Mouse (Mus musculus): ENCODE data around the gene Orai2. TPM values are rescaled to one million over a fixed set of nuclear protein-coding genes. Genes with fewer than 3 reads are reported as not detected.
A peak's percentile ranks its signal among the peaks of the same experiment; 100 is the strongest.

The Orai2 gene
- polyA plus RNA-seq, 1 experiment from 2014 or later: 6.0 TPM

DNA sequence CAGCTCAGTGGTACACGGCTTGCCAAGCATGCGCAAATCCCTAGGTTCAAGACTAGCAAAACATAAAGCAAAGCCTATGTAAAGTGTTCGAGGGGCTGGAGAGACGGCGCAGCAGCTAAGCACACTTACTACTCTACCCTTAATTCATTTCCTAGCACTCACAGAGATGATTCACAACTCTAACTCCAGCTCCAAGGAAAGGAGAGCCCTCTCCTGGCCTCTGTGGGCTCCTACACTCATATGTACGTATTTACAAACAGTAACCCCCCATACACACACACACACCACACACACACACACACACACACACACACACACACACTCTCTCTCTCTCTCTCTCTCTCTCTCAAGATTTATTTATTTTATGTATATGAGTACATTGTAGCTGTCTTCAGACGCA is 13.3 kb upstream of the Orai2 start:
- Histone ChIP-seq H3K9me3 (replicated peaks; ENCODE audit: control insufficient read depth, low read length) (no peaks in the 10 kb centered on the region), H3K4me1 (ENCODE audit: control insufficient read depth, insufficient read depth, low read length) (no peaks in the 10 kb centered on the region), H3K36me3 (replicated peaks; ENCODE audit: control insufficient read depth, insufficient read depth, low read depth, low read length) (peaks cover 7% of the 10 kb centered on the region; the same call in 1 of the 2 replicates), H3K27me3 (ENCODE audit: control insufficient read depth, insufficient read depth, low read length) (no peaks in the 10 kb centered on the region), H3K27ac (replicated peaks; ENCODE audit: low read depth, low read length) (no peak overlapping the region), H3K4me3 (ENCODE audit: low read depth, low read length) (no peak overlapping the region), H3K4me2 (ENCODE audit: low read depth, low read length) (no peak overlapping the region), H3K9ac (replicated peaks; ENCODE audit: low read length) (no peak overlapping the region)
- ATAC-seq (replicated peaks; ENCODE audit: insufficient number of reproducible peaks, low FRiP score, low TSS enrichment, low read depth) (no peak), DNase-seq (ENCODE audit: low spot score) (no peak)
- 92% methylated on average over 7 of the region's 7 CpGs for WGBS

DNA sequence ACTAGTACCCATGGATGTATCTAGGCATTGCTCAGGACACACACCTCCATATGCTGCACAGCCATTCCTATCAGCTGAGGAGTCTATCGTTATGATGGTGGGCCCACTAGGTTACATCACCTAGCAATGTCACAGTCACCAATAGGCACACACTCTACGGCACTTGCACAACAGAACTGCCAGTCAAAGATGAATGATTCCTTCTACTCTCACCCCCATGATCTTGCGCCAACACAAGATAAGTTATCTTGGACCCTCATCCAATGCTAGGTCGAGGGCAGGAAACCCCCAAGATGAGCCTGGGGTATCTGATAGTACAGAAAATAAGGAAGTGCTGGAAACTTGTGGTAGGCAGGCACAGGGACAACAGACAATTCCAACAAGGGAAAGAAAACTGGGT is 12.3 kb upstream of the Orai2 start:
- Histone ChIP-seq H3K9ac (replicated peaks; ENCODE audit: low read length) (no peak overlapping the region), H3K9me3 (replicated peaks; ENCODE audit: control insufficient read depth, low read length) (no peaks in the 10 kb centered on the region), H3K27me3 (ENCODE audit: control insufficient read depth, insufficient read depth, low read length) (no peaks in the 10 kb centered on the region), H3K4me2 (ENCODE audit: low read depth, low read length) (no peak overlapping the region), H3K4me3 (ENCODE audit: low read depth, low read length) (no peak overlapping the region), H3K4me1 (ENCODE audit: control insufficient read depth, insufficient read depth, low read length) (no peaks in the 10 kb centered on the region), H3K36me3 (replicated peaks; ENCODE audit: control insufficient read depth, insufficient read depth, low read depth, low read length) (peaks cover 10% of the 10 kb centered on the region), H3K27ac (replicated peaks; ENCODE audit: low read depth, low read length) (no peak overlapping the region)
- WGBS: 91% methylated on average over 4 of the region's 4 CpGs
- ATAC-seq (replicated peaks; ENCODE audit: insufficient number of reproducible peaks, low FRiP score, low TSS enrichment, low read depth) (no peak), DNase-seq (ENCODE audit: low spot score) (no peak)

DNA sequence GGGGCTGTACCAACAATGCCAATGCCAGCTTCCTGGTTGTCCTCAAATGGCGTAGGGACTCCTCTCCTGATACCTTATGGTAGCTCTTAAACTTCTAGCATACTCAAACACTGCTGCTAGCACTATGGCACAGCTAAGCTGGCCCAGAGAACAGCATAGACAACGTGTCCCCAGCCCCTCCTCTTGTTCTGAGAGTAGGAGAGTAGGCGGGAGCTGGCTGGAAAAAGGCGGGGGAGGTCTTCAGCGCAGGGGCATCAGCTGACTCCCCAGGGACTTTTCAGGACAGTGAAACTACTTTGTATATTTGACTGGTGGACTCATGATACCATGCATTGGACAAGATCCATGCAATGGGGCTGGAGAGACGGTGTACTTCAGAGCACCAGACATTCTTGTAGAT is 11.5 kb upstream of the Orai2 start:
- no peaks in the 10 kb centered on the region for H3K27me3 ChIP-seq (ENCODE audit: control insufficient read depth, insufficient read depth, low read length)
- no peak overlapping the region for H3K27ac ChIP-seq (replicated peaks; ENCODE audit: low read depth, low read length)
- H3K9ac ChIP-seq (replicated peaks; ENCODE audit: low read length): no peak overlapping the region
- DNase-seq (ENCODE audit: low spot score): no peak
- H3K36me3 ChIP-seq (replicated peaks; ENCODE audit: control insufficient read depth, insufficient read depth, low read depth, low read length): peaks cover 10% of the 10 kb centered on the region
- H3K4me3 ChIP-seq (ENCODE audit: low read depth, low read length): no peak overlapping the region
- ATAC-seq (replicated peaks; ENCODE audit: insufficient number of reproducible peaks, low FRiP score, low TSS enrichment, low read depth): no peak
- H3K9me3 ChIP-seq (replicated peaks; ENCODE audit: control insufficient read depth, low read length): no peaks in the 10 kb centered on the region
- H3K4me2 ChIP-seq (ENCODE audit: low read depth, low read length): no peak overlapping the region
- H3K4me1 ChIP-seq (ENCODE audit: control insufficient read depth, insufficient read depth, low read length): no peaks in the 10 kb centered on the region
- WGBS: 88% methylated on average over 6 of the region's 6 CpGs

DNA sequence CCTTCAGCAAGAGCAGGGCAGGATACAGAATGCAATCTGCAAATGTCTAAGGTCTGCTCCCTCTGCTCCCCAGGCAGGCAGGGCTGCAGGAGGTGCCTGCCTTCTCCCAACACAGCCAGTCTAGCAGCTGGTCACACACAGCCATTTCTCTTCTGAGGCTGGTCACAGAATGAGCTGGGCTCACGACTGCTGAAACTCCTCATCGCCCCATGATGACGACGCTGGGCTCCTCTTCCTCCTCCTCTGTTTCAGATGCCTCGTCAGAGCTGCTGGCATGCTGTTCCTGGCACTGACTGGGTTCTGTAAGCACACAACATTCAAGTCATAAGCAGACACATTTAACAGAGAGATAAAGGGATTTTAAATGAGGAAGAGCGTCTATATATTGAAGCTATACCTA is 10.7 kb upstream of the Orai2 start:
- Histone ChIP-seq H3K9me3 (replicated peaks; ENCODE audit: control insufficient read depth, low read length) (no peaks in the 10 kb centered on the region), H3K9ac (replicated peaks; ENCODE audit: low read length) (no peak overlapping the region), H3K4me2 (ENCODE audit: low read depth, low read length) (no peak overlapping the region), H3K4me1 (ENCODE audit: control insufficient read depth, insufficient read depth, low read length) (no peaks in the 10 kb centered on the region), H3K27ac (replicated peaks; ENCODE audit: low read depth, low read length) (no peak overlapping the region), H3K36me3 (replicated peaks; ENCODE audit: control insufficient read depth, insufficient read depth, low read depth, low read length) (peaks cover 8% of the 10 kb centered on the region), H3K4me3 (ENCODE audit: low read depth, low read length) (no peak overlapping the region), H3K27me3 (ENCODE audit: control insufficient read depth, insufficient read depth, low read length) (no peaks in the 10 kb centered on the region)
- ATAC-seq (replicated peaks; ENCODE audit: insufficient number of reproducible peaks, low FRiP score, low TSS enrichment, low read depth) (no peak), DNase-seq (ENCODE audit: low spot score) (no peak)
- 91% methylated on average over 6 of the region's 6 CpGs for WGBS

DNA sequence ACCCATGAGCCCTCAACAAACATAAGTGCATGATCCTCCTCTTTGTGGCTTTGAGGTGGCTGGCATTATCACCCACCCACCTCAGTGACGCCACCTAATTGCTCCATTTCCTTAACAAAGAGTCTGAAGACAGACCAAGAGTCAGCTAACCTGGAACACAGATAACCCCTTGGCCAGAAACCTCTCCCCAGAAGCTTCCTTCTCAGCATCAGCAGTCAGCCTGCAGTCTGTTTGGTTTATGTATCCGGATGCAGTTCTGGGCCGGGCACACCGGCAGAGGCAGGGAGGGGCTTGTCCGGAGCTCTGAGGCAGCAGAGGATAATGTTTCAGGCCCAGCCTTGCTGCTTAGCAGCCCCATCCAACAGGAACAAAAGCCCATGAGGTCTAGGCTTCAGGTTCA is 9.1 kb upstream of the Orai2 start:
- Histone ChIP-seq H3K36me3 (replicated peaks; ENCODE audit: control insufficient read depth, insufficient read depth, low read depth, low read length) (peaks cover 6% of the 10 kb centered on the region), H3K27ac (replicated peaks; ENCODE audit: low read depth, low read length) (no peak overlapping the region), H3K4me2 (ENCODE audit: low read depth, low read length) (no peak overlapping the region), H3K4me1 (ENCODE audit: control insufficient read depth, insufficient read depth, low read length) (no peaks in the 10 kb centered on the region), H3K9me3 (replicated peaks; ENCODE audit: control insufficient read depth, low read length) (no peaks in the 10 kb centered on the region), H3K9ac (replicated peaks; ENCODE audit: low read length) (no peak overlapping the region), H3K27me3 (ENCODE audit: control insufficient read depth, insufficient read depth, low read length) (no peaks in the 10 kb centered on the region), H3K4me3 (ENCODE audit: low read depth, low read length) (no peak overlapping the region)
- 80% methylated on average over 5 of the region's 5 CpGs for WGBS
- ATAC-seq (replicated peaks; ENCODE audit: insufficient number of reproducible peaks, low FRiP score, low TSS enrichment, low read depth) (no peak), DNase-seq (ENCODE audit: low spot score) (no peak)

DNA sequence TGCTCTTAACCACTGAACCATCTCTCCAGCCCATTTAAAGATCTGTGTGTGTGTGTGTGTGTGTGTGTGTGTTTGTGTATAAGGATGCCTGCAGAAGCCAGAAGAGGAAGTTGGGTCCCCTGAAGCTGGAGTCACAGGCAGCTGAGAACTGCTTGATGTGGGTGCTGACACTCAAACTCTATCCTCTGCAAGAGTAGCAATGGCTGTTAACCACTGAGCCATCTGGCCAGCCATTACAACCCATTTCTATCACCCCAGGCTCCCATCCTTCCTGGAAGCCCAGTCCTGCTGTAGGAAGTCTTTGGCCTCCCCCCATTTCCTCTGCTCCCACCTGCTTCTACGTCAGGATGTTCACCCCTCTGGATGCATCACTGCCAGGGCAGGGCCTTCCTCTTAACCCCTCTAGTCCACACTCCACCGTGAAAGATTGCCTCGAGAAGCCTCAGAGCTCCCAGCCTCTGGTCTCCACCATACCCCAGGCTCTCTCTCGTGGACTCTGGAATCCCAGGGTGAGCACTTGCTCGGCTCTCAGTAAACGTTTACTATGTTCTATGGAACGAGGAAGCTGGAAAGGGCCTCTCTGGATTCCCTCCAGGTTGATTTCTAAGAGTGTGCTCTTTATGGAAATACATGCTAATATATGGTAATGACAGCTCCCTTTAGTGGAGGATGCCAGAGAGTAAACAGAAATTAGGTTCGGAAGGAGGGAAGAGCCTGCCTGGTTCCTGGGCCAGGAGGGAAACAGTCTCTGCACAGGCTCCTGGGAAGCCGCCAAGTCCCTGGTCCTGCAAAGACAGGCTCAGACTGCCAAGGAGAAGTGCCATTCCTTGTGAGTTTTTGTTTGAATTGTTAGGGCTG is 3.3 kb upstream of the Orai2 start:
- Histone ChIP-seq H3K27ac (replicated peaks; ENCODE audit: low read depth, low read length) (no peak overlapping the region), H3K4me2 (ENCODE audit: low read depth, low read length) (no peak overlapping the region), H3K4me1 (ENCODE audit: control insufficient read depth, insufficient read depth, low read length) (no peaks in the 10 kb centered on the region), H3K9me3 (replicated peaks; ENCODE audit: control insufficient read depth, low read length) (no peaks in the 10 kb centered on the region), H3K36me3 (replicated peaks; ENCODE audit: control insufficient read depth, insufficient read depth, low read depth, low read length) (peaks cover 3% of the 10 kb centered on the region), H3K9ac (replicated peaks; ENCODE audit: low read length) (no peak overlapping the region), H3K4me3 (ENCODE audit: low read depth, low read length) (no peak overlapping the region), H3K27me3 (ENCODE audit: control insufficient read depth, insufficient read depth, low read length) (no peaks in the 10 kb centered on the region)
- no peak for DNase-seq (ENCODE audit: low spot score)
- ATAC-seq (replicated peaks; ENCODE audit: insufficient number of reproducible peaks, low FRiP score, low TSS enrichment, low read depth): no peak
- WGBS: 57% methylated on average over 9 of the region's 9 CpGs

DNA sequence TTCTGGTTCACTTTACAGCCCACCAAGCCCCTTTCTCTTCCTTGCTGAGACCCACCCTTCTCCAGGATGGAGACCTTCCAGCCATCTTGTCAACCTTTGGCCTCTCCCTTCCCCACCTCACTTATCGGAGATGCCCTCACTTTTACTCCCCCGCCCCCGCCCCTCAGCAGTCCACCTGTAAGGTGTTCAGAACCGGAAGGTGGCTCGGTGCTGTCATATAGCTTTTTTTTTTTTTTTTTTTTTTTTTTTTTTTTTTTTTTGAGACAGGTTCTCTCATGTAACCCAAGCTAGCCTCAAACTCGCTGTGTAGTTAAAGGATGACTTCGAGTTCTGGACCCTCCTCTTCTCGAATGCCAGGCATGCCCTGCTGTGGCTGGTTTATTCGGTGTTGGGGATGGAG is 2.4 kb upstream of the Orai2 start:
- no peak for DNase-seq (ENCODE audit: low spot score)
- Histone ChIP-seq H3K36me3 (replicated peaks; ENCODE audit: control insufficient read depth, insufficient read depth, low read depth, low read length) (no peaks in the 10 kb centered on the region), H3K4me3 (ENCODE audit: low read depth, low read length) (no peak overlapping the region), H3K9ac (replicated peaks; ENCODE audit: low read length) (no peak overlapping the region), H3K27ac (replicated peaks; ENCODE audit: low read depth, low read length) (no peak overlapping the region), H3K9me3 (replicated peaks; ENCODE audit: control insufficient read depth, low read length) (no peaks in the 10 kb centered on the region), H3K4me2 (ENCODE audit: low read depth, low read length) (no peak overlapping the region), H3K27me3 (ENCODE audit: control insufficient read depth, insufficient read depth, low read length) (no peaks in the 10 kb centered on the region), H3K4me1 (ENCODE audit: control insufficient read depth, insufficient read depth, low read length) (no peaks in the 10 kb centered on the region)
- ATAC-seq (replicated peaks; ENCODE audit: insufficient number of reproducible peaks, low FRiP score, low TSS enrichment, low read depth): no peak
- WGBS: 75% methylated on average over 9 of the region's 9 CpGs

DNA sequence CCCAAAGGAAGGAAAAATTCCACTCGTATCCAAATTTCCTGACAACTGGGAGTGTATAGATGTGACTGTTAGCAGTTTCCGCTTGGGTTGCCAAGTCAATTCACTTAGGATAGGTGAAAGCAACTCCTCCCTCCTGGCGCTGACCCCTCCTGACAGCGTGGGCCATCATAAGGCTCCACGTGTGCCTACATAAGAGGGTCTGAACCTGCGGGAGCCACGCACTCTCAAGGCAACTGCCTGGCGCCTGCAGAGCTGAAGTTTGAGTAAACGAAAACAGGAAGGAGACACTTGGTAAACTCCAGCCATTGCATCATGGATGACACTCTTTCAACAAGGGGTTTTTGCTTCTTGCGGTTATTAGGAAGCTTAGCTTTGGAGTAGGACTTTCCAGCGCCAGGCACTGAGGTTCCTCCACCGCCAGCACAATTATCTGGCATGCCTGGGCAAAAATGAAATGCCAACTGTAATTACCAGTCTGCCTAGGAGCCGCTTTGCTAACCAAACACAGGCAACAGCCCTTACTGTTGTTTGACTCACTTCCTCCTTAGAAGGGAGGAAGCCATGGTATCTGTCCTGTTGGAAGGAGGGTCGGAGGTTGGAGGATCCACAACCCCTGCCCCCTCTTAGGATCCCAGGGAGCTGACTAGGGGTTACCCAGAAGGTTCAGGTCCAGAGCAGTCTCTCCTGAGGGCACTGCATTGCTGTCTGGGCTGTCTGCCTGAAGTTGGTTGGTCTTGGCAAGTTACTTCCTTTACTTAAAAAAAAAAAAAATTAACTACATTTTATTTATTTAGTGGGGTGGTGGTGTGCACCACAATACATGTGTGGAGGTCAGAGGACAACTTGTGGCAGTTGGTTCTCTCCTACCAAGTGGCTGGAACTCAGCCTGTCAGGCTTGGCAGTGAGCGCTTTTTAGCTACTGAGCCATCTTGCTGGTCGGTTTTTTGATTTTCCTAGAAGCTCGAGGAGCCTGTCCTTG is 1.1 kb upstream of the Orai2 start:
- Histone ChIP-seq H3K4me1 (ENCODE audit: control insufficient read depth, insufficient read depth, low read length) (no peaks in the 10 kb centered on the region), H3K4me3 (ENCODE audit: low read depth, low read length) (peak overlapping the region; percentile 64; the same call in 1 of the 2 replicates), H3K9ac (replicated peaks; ENCODE audit: low read length) (no peak overlapping the region), H3K27ac (replicated peaks; ENCODE audit: low read depth, low read length) (no peak overlapping the region), H3K9me3 (replicated peaks; ENCODE audit: control insufficient read depth, low read length) (no peaks in the 10 kb centered on the region), H3K27me3 (ENCODE audit: control insufficient read depth, insufficient read depth, low read length) (no peaks in the 10 kb centered on the region), H3K36me3 (replicated peaks; ENCODE audit: control insufficient read depth, insufficient read depth, low read depth, low read length) (no peaks in the 10 kb centered on the region), H3K4me2 (ENCODE audit: low read depth, low read length) (peak overlapping the region; percentile 94)
- 40% methylated on average over 17 of the region's 17 CpGs for WGBS
- no peak for ATAC-seq (replicated peaks; ENCODE audit: insufficient number of reproducible peaks, low FRiP score, low TSS enrichment, low read depth)
- no peak for DNase-seq (ENCODE audit: low spot score)

Measured in embryonic facial prominence, embryonic 11.5 days (tissue).